Mouse (Mus musculus): Measurements from ENCODE around the gene Hic1. TPM values are rescaled to one million over a fixed set of nuclear protein-coding genes. Genes with fewer than 3 reads are reported as not detected.

Gene Hic1
- polyA plus RNA-seq, 1 experiment from 2014 or later = 39.2 TPM

DNA sequence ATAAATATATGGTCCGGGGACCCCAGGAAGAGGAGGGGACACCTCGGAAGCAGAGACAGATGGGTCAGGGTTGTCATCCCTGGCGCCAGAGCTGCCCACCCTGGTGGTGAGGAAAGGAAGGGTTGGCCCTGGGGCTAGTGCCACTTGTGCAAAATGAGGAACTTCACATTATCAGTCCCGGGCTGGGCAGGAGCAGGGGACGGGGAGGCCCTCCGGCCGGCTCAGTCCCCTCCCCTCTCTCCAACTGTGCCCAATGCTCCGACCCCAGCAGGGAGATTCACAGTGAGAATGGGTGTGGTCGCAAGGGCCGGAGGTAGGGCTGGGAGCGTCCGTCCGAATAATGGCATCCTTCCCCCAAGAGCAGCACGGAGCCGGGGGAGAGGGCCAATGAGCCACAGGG, 4.6 kb downstream of the Hic1 start:
- peak overlapping the region; percentile 78 for H3K9ac ChIP-seq
- H3K4me3 ChIP-seq = peak overlapping the region; percentile 66
- 19% methylated on average over 15 of the region's 15 CpGs for WGBS
- no peak for ATAC-seq (ENCODE audit: insufficient number of reproducible peaks, insufficient read depth, low FRiP score, low TSS enrichment)
- H3K4me1 ChIP-seq = peaks cover 45% of the 10 kb centered on the region
- H3K4me2 ChIP-seq (replicated peaks) = peak overlapping the region; percentile 88
- H3K27me3 ChIP-seq = peaks cover 69% of the 10 kb centered on the region
- peaks cover 49% of the 10 kb centered on the region for H3K36me3 ChIP-seq
- H3K27ac ChIP-seq = peak overlapping the region; percentile 88; the same call in 1 of the 2 replicates
- H3K9me3 ChIP-seq = no peaks in the 10 kb centered on the region

DNA sequence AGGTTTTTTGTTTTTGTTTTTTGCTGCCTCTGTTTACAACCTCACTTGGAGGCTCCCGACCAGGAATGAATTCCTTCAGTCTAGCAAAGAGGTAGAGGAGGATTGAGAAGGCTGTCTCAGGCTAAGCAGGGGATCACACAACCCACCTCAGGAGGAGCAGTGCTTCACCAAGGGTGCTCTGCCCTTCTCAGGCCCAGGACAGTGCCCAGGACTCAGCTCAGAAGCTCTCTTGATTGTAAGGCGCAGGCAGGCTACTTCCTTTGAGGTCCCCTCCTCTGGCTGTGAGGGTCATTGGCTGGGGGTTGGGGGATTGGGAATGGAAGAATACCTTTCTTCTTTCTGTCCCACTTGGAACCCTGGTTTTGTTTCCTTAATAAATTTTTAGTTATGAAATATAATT, 5.3 kb downstream of the Hic1 start:
- H3K4me2 ChIP-seq (replicated peaks) = peak overlapping the region; percentile 88
- 72% methylated on average over 2 of the region's 2 CpGs for WGBS
- no peak overlapping the region for H3K9ac ChIP-seq
- peaks cover 55% of the 10 kb centered on the region for H3K36me3 ChIP-seq
- H3K4me3 ChIP-seq = no peak overlapping the region
- H3K27me3 ChIP-seq = peaks cover 62% of the 10 kb centered on the region
- no peak overlapping the region for H3K27ac ChIP-seq
- H3K4me1 ChIP-seq = peaks cover 38% of the 10 kb centered on the region
- H3K9me3 ChIP-seq = no peaks in the 10 kb centered on the region
- ATAC-seq (ENCODE audit: insufficient number of reproducible peaks, insufficient read depth, low FRiP score, low TSS enrichment) = no peak

DNA sequence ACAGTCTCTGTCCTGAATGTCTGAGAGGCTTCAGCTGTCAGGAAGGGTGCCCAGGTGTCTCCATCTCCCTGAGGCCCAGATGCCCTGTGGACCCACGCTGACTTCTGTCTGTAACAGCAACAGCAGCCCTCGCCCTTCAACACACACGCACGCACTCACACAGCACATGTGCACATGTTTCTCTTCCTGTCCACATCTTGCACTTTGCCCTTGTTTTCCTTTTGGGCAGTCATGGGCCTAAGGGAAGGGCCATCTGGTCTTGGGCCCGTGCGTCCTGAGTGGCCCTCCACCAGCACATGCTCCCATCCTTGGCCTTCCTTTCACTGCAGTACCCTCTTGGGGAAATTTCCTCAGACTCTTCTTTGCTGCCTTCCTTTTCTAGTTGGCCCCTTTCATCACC, 5.9 kb downstream of the Hic1 start:
- peaks cover 55% of the 10 kb centered on the region for H3K27me3 ChIP-seq
- WGBS = 68% methylated on average over 6 of the region's 6 CpGs
- H3K27ac ChIP-seq = no peak overlapping the region
- H3K9ac ChIP-seq = no peak overlapping the region
- H3K4me2 ChIP-seq (replicated peaks) = peak overlapping the region; percentile 88
- H3K4me1 ChIP-seq = peaks cover 33% of the 10 kb centered on the region
- H3K4me3 ChIP-seq = no peak overlapping the region
- peaks cover 55% of the 10 kb centered on the region for H3K36me3 ChIP-seq
- H3K9me3 ChIP-seq = no peaks in the 10 kb centered on the region
- ATAC-seq (ENCODE audit: insufficient number of reproducible peaks, insufficient read depth, low FRiP score, low TSS enrichment) = no peak

DNA sequence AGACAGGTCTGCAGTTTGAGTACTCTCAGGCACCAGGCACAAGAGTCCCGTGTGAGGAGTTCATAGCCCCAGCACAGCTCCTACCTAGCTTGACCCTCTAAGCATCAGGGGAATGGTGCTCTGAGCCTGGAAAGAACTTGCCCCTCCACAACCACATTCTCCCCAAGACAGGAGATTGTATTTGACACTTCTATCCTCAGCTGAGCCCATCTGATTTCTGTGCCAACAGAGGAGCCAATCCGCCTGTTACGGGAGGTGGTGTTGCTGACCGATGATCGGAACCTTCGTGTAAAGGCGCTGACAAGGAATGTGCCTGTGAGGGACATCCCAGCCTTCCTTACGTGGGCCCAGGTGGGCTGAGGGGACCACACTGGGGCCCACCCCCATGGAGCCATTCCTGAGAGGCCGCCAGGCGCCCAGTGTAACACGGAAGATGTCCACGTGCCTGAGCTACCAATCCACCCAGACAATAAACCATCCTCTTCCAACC, 6.7 kb downstream of the Hic1 start:
- H3K27me3 ChIP-seq = peaks cover 48% of the 10 kb centered on the region
- peaks cover 55% of the 10 kb centered on the region for H3K36me3 ChIP-seq
- no peak for ATAC-seq (ENCODE audit: insufficient number of reproducible peaks, insufficient read depth, low FRiP score, low TSS enrichment)
- H3K4me2 ChIP-seq (replicated peaks) = no peak overlapping the region
- 87% methylated on average over 12 of the region's 12 CpGs for WGBS
- H3K27ac ChIP-seq = no peak overlapping the region
- H3K9ac ChIP-seq = no peak overlapping the region
- no peaks in the 10 kb centered on the region for H3K9me3 ChIP-seq
- no peak overlapping the region for H3K4me3 ChIP-seq
- H3K4me1 ChIP-seq = peaks cover 29% of the 10 kb centered on the region

DNA sequence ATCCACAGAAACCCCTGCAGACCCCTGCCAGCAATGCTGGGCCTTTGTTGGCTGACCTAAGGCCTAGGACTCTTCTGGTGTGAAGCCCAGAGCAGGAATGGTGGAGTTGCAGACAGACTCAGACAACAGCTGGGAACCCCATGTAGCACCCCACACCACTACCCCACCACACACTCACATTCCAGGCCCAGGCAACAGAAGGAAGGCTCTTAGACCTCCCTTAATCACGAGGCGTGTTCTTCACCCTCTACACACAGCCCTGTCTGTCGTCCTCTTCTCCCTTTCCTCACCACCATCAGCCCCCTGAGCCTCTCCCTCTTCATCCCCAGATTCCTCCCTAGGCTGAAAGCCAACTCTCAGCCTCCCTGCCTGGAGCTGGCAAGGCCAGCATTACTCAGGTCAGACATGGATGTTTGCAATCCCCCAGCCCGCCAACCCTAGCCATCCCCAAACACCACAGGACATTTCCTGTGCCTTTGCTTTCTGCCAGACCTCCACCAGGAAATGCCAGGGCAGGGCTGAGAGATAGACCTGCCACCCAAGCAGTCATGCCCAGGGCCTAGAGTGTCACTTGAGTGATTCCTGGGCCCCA, 7.8 kb downstream of the Hic1 start:
- Histone ChIP-seq H3K27me3 (peaks cover 36% of the 10 kb centered on the region), H3K4me2 (replicated peaks) (no peak overlapping the region), H3K4me1 (peaks cover 31% of the 10 kb centered on the region), H3K9me3 (no peaks in the 10 kb centered on the region), H3K4me3 (no peak overlapping the region), H3K27ac (peak overlapping the region; percentile 67), H3K36me3 (peaks cover 55% of the 10 kb centered on the region), H3K9ac (no peak overlapping the region)
- WGBS = 59% methylated on average over 4 of the region's 4 CpGs
- ATAC-seq (ENCODE audit: insufficient number of reproducible peaks, insufficient read depth, low FRiP score, low TSS enrichment) = no peak

DNA sequence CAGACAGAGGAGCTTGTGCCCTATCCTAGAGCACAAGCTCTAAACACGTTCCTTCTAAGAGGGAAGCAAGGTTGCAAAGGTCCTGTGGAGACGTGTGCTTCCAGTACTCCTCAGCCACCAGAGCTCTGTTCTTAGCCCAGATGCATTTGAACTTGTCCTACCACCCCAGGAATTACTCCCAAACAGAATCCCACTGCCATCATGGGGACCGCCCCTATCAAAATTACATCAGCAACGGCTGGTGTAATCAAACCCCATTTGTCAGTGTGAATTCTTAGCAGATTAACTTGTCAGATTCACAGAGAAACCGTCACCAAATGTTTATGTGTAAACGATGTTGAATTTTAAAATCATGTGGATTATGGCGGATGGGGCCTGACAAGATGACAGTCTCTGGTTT, 8.4 kb downstream of the Hic1 start:
- H3K4me3 ChIP-seq = no peak overlapping the region
- H3K4me2 ChIP-seq (replicated peaks) = no peak overlapping the region
- WGBS = 70% methylated on average over 7 of the region's 7 CpGs
- peaks cover 55% of the 10 kb centered on the region for H3K36me3 ChIP-seq
- 0 out of 2 replicates have a peak overlapping the region, but pooled peaks have one; percentile 67 for H3K27ac ChIP-seq
- H3K9ac ChIP-seq = no peak overlapping the region; the same call in 1 of the 2 replicates
- no peak for ATAC-seq (ENCODE audit: insufficient number of reproducible peaks, insufficient read depth, low FRiP score, low TSS enrichment)
- H3K4me1 ChIP-seq = peaks cover 31% of the 10 kb centered on the region
- H3K9me3 ChIP-seq = no peaks in the 10 kb centered on the region
- H3K27me3 ChIP-seq = peaks cover 31% of the 10 kb centered on the region

DNA sequence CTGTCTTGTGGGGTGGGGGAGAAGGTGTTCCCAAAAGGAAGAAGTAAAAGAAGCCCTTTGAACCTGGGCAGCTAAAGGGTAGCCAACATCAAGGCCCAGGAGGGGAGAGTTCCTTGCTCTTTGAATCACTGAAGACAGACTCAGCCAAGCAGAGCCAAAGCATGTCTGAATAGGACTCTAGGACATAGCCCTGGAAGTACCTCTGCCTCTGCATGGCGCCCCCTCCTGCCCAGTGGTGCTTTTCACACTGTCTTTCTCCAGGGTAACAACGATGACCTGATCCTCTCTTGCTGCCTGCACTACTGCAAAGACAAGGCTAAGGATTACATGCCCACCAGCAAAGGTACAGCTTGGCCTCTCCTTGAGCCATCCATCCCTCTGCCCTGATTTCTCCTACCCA, 9.8 kb downstream of the Hic1 start:
- H3K36me3 ChIP-seq = peaks cover 47% of the 10 kb centered on the region
- no peaks in the 10 kb centered on the region for H3K9me3 ChIP-seq
- no peak for ATAC-seq (ENCODE audit: insufficient number of reproducible peaks, insufficient read depth, low FRiP score, low TSS enrichment)
- H3K27ac ChIP-seq = no peak overlapping the region
- H3K27me3 ChIP-seq = peaks cover 17% of the 10 kb centered on the region
- no peak overlapping the region for H3K4me2 ChIP-seq (replicated peaks)
- H3K4me3 ChIP-seq = no peak overlapping the region
- peaks cover 26% of the 10 kb centered on the region for H3K4me1 ChIP-seq
- no peak overlapping the region for H3K9ac ChIP-seq
- 63% methylated on average over 2 of the region's 2 CpGs for WGBS

DNA sequence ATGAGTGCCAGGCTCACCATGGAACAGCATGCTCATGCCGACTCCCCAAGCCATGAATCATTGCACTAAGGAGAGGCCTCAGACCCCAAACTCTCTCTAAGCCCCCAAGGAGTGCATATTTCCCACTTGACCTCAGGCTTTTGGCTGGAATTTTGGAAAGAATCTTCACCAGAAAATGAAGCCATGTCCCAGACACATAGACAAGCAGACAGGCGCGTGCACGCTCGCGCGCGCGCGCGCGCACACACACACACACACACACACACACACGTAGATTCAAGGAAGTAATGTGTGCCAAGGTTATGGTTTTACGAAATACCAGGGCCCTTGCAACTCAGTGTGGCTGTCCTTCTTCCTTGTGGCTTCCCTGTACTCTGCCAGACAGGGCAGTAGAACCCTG, 10.9 kb downstream of the Hic1 start:
- Histone ChIP-seq H3K4me3 (no peak overlapping the region), H3K36me3 (peaks cover 44% of the 10 kb centered on the region), H3K27ac (no peak overlapping the region), H3K4me2 (replicated peaks) (no peak overlapping the region), H3K27me3 (peaks cover 6% of the 10 kb centered on the region), H3K4me1 (peaks cover 26% of the 10 kb centered on the region), H3K9ac (no peak overlapping the region), H3K9me3 (no peaks in the 10 kb centered on the region)
- ATAC-seq (ENCODE audit: insufficient number of reproducible peaks, insufficient read depth, low FRiP score, low TSS enrichment) = no peak
- WGBS = 91% methylated on average over 14 of the region's 14 CpGs

DNA sequence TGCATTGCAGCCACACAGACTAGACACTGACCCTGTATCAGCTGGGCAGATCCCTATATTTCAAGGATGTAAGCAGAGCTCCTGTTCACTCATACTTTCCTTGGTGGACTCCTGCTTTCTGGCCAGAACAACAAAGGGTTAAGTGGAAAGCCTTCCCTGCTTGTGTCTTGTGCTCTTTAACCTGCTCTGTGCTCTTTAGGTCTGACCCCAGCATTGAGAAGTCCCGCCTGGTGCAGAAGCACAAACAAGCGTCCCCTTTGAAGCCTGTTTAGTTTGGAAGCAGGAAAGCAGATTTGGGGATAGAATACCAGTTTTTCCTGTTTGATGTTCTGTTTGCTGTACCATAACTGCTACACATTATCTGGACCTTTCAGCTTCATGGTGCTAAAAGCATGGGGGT, 11.4 kb downstream of the Hic1 start:
- Histone ChIP-seq H3K27ac (no peak overlapping the region), H3K4me1 (peaks cover 26% of the 10 kb centered on the region), H3K27me3 (0 out of 2 replicates have a peak, but pooled peaks cover under 1% of the 10 kb centered on the region), H3K9me3 (no peaks in the 10 kb centered on the region), H3K9ac (no peak overlapping the region), H3K36me3 (peaks cover 40% of the 10 kb centered on the region), H3K4me3 (no peak overlapping the region), H3K4me2 (replicated peaks) (no peak overlapping the region)
- 21% methylated on average over 2 of the region's 2 CpGs for WGBS
- ATAC-seq (ENCODE audit: insufficient number of reproducible peaks, insufficient read depth, low FRiP score, low TSS enrichment) = no peak

DNA sequence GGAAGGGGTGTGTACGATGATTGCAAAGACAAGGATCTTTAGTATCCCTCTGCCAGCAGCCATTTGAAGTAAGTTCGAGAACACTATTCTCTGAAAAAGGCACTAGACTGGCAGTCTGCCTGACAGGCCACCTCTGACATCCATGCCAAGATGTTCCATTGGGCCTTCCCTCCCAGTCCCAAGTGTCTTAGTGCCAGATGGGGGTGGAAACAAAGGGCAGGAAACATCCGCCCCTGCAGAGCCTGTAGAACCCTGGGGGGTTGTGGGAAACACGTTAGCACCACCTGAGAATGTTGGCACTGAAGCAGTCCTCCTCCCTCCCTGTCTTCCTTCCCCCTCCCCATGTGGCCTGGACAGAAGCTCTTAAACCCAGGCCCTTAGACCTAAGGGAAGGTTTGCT, 12.3 kb downstream of the Hic1 start:
- H3K36me3 ChIP-seq = peaks cover 31% of the 10 kb centered on the region; the same call in 1 of the 2 replicates
- H3K4me1 ChIP-seq = peaks cover 26% of the 10 kb centered on the region
- no peaks in the 10 kb centered on the region for H3K9me3 ChIP-seq
- H3K9ac ChIP-seq = no peak overlapping the region
- H3K4me2 ChIP-seq (replicated peaks) = no peak overlapping the region
- H3K4me3 ChIP-seq = no peak overlapping the region
- H3K27ac ChIP-seq = no peak overlapping the region
- WGBS = 44% methylated on average over 4 of the region's 4 CpGs
- no peak for ATAC-seq (ENCODE audit: insufficient number of reproducible peaks, insufficient read depth, low FRiP score, low TSS enrichment)
- no peaks in the 10 kb centered on the region for H3K27me3 ChIP-seq

DNA sequence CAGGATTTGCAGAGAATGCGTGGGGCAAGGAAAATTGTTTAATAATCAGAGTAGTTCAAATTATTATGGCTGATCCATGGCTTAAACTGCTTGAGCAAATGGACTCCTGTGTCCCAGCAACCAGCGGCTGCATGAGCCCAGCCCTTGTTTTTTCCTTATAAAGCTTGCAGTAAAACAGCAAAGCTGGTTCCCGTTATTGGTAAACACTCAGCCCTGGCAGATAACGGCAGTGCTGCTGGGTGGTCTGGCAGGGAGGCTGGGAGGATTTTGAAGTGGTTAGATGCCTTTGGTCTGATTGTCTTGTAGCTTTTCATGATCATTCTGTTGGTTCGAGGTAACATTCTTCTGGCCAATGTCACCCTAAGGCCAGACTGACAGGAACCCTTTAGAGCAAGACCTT, 12.9 kb downstream of the Hic1 start:
- no peak overlapping the region for H3K4me3 ChIP-seq
- H3K4me2 ChIP-seq (replicated peaks) = no peak overlapping the region
- no peaks in the 10 kb centered on the region for H3K27me3 ChIP-seq
- ATAC-seq (ENCODE audit: insufficient number of reproducible peaks, insufficient read depth, low FRiP score, low TSS enrichment) = no peak
- H3K36me3 ChIP-seq = peaks cover 26% of the 10 kb centered on the region; the same call in 1 of the 2 replicates
- no peak overlapping the region for H3K9ac ChIP-seq
- no peaks in the 10 kb centered on the region for H3K9me3 ChIP-seq
- H3K4me1 ChIP-seq = peaks cover 21% of the 10 kb centered on the region
- 51% methylated on average over 5 of the region's 5 CpGs for WGBS
- no peak overlapping the region for H3K27ac ChIP-seq

DNA sequence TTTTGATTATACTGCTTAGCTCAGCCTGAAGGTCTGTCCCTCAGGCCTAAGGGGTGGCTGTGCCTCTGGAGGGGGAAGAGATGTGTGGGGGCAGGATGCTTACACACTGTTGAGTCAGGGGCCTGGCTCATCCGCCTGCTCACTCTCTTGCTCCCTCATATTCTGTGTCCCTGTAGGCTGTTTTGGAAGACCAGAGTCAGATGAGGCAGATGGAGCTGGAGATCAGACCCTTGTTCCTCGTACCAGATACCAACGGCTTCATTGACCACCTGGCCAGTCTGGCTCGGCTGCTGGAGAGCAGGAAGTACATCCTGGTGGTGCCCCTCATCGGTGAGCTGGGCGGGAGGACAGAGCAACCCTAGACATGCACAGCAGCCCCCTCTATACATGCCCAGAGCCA, 13.3 kb downstream of the Hic1 start:
- 61% methylated on average over 6 of the region's 6 CpGs for WGBS
- Histone ChIP-seq H3K36me3 (0 out of 2 replicates have a peak, but pooled peaks cover 24% of the 10 kb centered on the region), H3K9ac (no peak overlapping the region), H3K9me3 (no peaks in the 10 kb centered on the region), H3K4me1 (peaks cover 19% of the 10 kb centered on the region), H3K4me3 (no peak overlapping the region), H3K27me3 (no peaks in the 10 kb centered on the region), H3K27ac (no peak overlapping the region), H3K4me2 (replicated peaks) (no peak overlapping the region)
- no peak for ATAC-seq (ENCODE audit: insufficient number of reproducible peaks, insufficient read depth, low FRiP score, low TSS enrichment)

Measured in embryonic facial prominence, embryonic 12.5 days (tissue).